In the genomic region with DNA sequence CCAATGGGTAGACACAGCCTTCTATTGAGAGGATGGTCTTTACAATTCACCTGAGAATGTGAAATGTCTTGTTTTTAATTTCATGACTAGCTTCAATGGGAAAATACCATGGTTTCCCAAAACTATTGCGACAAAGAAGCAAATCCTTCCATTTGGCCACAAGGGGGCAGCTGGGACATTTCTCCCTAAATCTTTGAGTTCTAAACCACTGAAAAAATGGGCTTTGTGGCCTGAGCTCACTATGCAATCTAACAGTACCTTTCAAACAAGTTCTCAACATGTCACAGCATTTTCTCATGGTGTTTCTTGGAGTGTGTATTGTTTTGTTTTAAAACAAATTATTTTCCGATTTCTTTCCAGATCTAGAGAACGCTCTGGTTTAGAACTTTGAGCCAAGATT, we compare ENCODE assay signal across 9 mouse cellular contexts. TPM values are rescaled to one million over a fixed set of nuclear protein-coding genes. Genes with fewer than 3 reads are reported as not detected.
DNase-seq lines count a peak whose midpoint lies in the region; ATAC-seq and TF ChIP-seq lines count a peak whose summit lies in the region.
"Had no signal": no experiment of that assay in that cellular context is flagged by ENCODE, and none has a peak within 500 bp of the region (broad histone marks: within the 10 kb centered on the region; RNA-seq: fewer than 3 reads in every experiment).

No protein-coding gene starts in this region.

- H3K36me3 ChIP-seq in kidney, embryonic 16.5 days (ENCODE audit: insufficient read depth, low read length) = no peaks in the 10 kb centered on the region
- no peaks in the 10 kb centered on the region for H3K36me3 ChIP-seq in C2C12 (ENCODE audit: control insufficient read depth, insufficient read depth)
- H3K36me3 ChIP-seq: limb, embryonic 13.5 days had no signal

- in situ Hi-C loops in Patski (cut with MboI; ENCODE audit: low pct_unique_long_range_greater_than_20kb) = loop anchor here (5.0 kb wide), 1 partner anchor 229 kb away; no protein-coding TSS in a partner anchor

- no peak overlapping the region for H3K27ac ChIP-seq in kidney, embryonic 16.5 days (ENCODE audit: low read length)
- H3K27ac ChIP-seq: limb, embryonic 13.5 days had no signal

- 52% methylated on average over 3 of the region's 3 CpGs for WGBS in kidney, embryonic 16.5 days

- TF ChIP-seq CTCF in C2C12 (IDR thresholded peaks at IDR 0.05; ENCODE audit: control insufficient read depth, insufficient read depth, insufficient read length) = no peak
- peak; percentile 72 for TF ChIP-seq CTCF in Patski (IDR thresholded peaks at IDR 0.05)

- ATAC-seq in kidney, embryonic 16.5 days (ENCODE audit: low FRiP score, low TSS enrichment) = no peak
- no peak for ATAC-seq in Patski

- H3ac ChIP-seq in C2C12 (ENCODE audit: control insufficient read depth, insufficient read length, low read depth) = no peak overlapping the region

- CTCF ChIA-PET in Patski (lab: Charles Lee) = interaction anchor here (0.7 to 3.3 kb wide), 20 partner anchors 9 to 282 kb away, joined by 3 to 16 read pairs (median 4); no protein-coding TSS in a partner anchor

- no peaks in the 10 kb centered on the region for H3K79me2 ChIP-seq in C2C12 (ENCODE audit: control insufficient read depth, insufficient read depth)

- H3K4me2 ChIP-seq in kidney, embryonic 16.5 days (replicated peaks; ENCODE audit: low read depth, low read length) = no peak overlapping the region
- H3K4me2 ChIP-seq: limb, embryonic 13.5 days had no signal

- H3K79me3 ChIP-seq in C2C12 (ENCODE audit: low read depth) = no peaks in the 10 kb centered on the region

- no peaks in the 10 kb centered on the region for H3K27me3 ChIP-seq in kidney, embryonic 16.5 days (ENCODE audit: insufficient read depth, low read length)
- H3K27me3 ChIP-seq in C2C12 (ENCODE audit: control insufficient read depth, insufficient read depth, insufficient read length) (no peaks in the 10 kb centered on the region), Patski (no peaks in the 10 kb centered on the region)
- H3K27me3 ChIP-seq: limb, embryonic 13.5 days had no signal

- POLR2A ChIA-PET in Patski (lab: Charles Lee) = interaction anchor here (0.6 to 0.9 kb wide), 3 partner anchors 40 to 80 kb away, joined by 3 to 4 read pairs (median 3); no protein-coding TSS in a partner anchor

- no peak overlapping the region for H3K4me3 ChIP-seq in kidney, embryonic 16.5 days (ENCODE audit: low read length)
- no peak overlapping the region for H3K4me3 ChIP-seq in C2C12 (ENCODE audit: insufficient read depth, poor library complexity, severe bottlenecking)
- H3K4me3 ChIP-seq: limb, embryonic 13.5 days had no signal

- no peaks in the 10 kb centered on the region for H3K9me3 ChIP-seq in kidney, embryonic 16.5 days (ENCODE audit: low read length)
- H3K9me3 ChIP-seq: limb, embryonic 13.5 days had no signal

- H3K4me1 ChIP-seq in kidney, embryonic 16.5 days (ENCODE audit: insufficient read depth, low read length) = no peaks in the 10 kb centered on the region

- DNase-seq in kidney, adult 11 months = peak; percentile 18
- no peak for DNase-seq in Patski (ENCODE audit: low read depth, low spot score)
- DNase-seq in fibroblast of lung, adult 2 months (ENCODE audit: low read depth) = peak; percentile 44
- DNase-seq in lung, postnatal 10 days = peak; percentile 48
- DNase-seq in yolk sac, embryonic 10.5 days (ENCODE audit: low spot score) = no peak
- DNase-seq in thymus, postnatal 36 days = no peak

- H3K9ac ChIP-seq in kidney, embryonic 16.5 days (replicated peaks; ENCODE audit: low read length) = no peak overlapping the region
- H3K9ac ChIP-seq: limb, embryonic 13.5 days had no signal

TF ChIP-seq in C2C12, 6 proteins besides CTCF, POLR2A, EP300 and RAD21:
- TF ChIP-seq MAX (IDR thresholded peaks at IDR 0.05) (no peak), CEBPB (IDR thresholded peaks at IDR 0.05; ENCODE audit: low read depth) (peak; percentile 66), MYOD1 (IDR thresholded peaks at IDR 0.05; ENCODE audit: control insufficient read depth, insufficient read length, low read depth) (no peak)

RNA-seq across cellular contexts. Expression of a gene that starts 44.3 kb away (rescaled TPM):
- polyA plus RNA-seq in kidney, embryonic 16.5 days (2015; fragmentation: Nextera tagmentation; extraction: Ambion mirVana) = 20.5 and 22.7 TPM in 2 replicates
- polyA plus RNA-seq in C2C12 (2012; fragmentation: generic; extraction: Trizol) (0.07 TPM), Patski (2021) (0.68 TPM)

Comparison
In these comparisons a context has a peak if more than half of its experiments do, and no peak if none do; other contexts are left out.
1. DNase-seq: peak in kidney, adult 11 months (single experiment), fibroblast of lung, adult 2 months (single experiment) and lung, postnatal 10 days (single experiment); none in Patski (single experiment), yolk sac, embryonic 10.5 days (single experiment) and thymus, postnatal 36 days (0 of 2).
2. RNA of a gene that starts 44.3 kb away (polyA plus RNA-seq): 20.5 to 22.7 TPM in kidney, embryonic 16.5 days; 0.68 TPM in Patski (single experiment) and 0.07 TPM in C2C12 (single experiment); every median in the first group is over 10 times any median in the second.